26 mouse cellular contexts compared by ENCODE assay signal in the genomic region with DNA sequence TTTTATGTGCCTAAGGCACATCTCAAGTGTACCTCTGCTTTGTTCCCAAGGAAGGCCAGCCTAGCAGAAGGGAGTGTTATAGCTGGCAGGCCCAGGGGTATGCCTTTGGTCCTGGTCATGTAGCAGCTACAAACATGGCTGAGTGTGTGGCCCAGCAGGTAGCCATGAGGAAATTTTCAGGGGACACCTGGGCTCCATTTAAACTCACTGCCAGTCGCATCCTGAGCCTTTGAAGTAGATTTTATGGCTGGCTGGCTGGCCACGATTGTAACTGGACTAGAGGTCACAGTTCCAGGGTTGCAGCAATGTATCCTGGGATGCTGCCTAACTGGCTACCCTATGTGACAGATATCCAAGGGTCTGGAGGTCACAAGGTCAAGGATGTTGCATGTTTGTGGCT. TPM values are rescaled to one million over a fixed set of nuclear protein-coding genes. Genes with fewer than 3 reads are reported as not detected.
"Had no signal": no experiment of that assay in that cellular context is flagged by ENCODE, and none has a peak within 500 bp of the region (broad histone marks: within the 10 kb centered on the region; RNA-seq: fewer than 3 reads in every experiment).

No protein-coding gene starts in this region.

- H3K9ac ChIP-seq: forebrain, postnatal 0 days; heart, embryonic 12.5 days; hindbrain, embryonic 12.5 days; hindbrain, embryonic 14.5 days; intestine, embryonic 15.5 days; limb, embryonic 12.5 days; liver, embryonic 12.5 days; liver, embryonic 14.5 days had no signal

- H3K4me2 ChIP-seq: heart, embryonic 12.5 days; hindbrain, embryonic 12.5 days; hindbrain, embryonic 14.5 days; intestine, embryonic 15.5 days; limb, embryonic 12.5 days; liver, embryonic 12.5 days had no signal

- H3K4me3 ChIP-seq: gastrocnemius, adult 2 months; heart, embryonic 10.5 days; heart, embryonic 12.5 days; hindbrain, embryonic 10.5 days; hindbrain, embryonic 12.5 days; intestine, embryonic 15.5 days; limb, embryonic 12.5 days; liver, embryonic 12.5 days had no signal

- DNase-seq: forebrain, postnatal 0 days; gastrocnemius, adult 2 months; gastrocnemius, postnatal 10 days; gastrocnemius, postnatal 25 days; heart, adult 18-20 months; heart, postnatal 10 days; heart, postnatal 4 days; kidney, adult 18-20 months; kidney, adult 8-10 months; kidney, postnatal 10 days; kidney, postnatal 25 days; kidney, postnatal 4 days; liver had no signal

- H3K9me3 ChIP-seq: heart, embryonic 10.5 days; heart, embryonic 12.5 days; hindbrain, embryonic 10.5 days; hindbrain, embryonic 12.5 days; intestine, embryonic 15.5 days; limb, embryonic 12.5 days; liver, embryonic 12.5 days had no signal

- ATAC-seq: forebrain, postnatal 0 days; hindbrain, embryonic 16.5 days; inflammation-experienced regulatory T-cells, adult 6 months; intestine, embryonic 15.5 days; intestine, postnatal 0 days; liver, embryonic 12.5 days had no signal

- H3K27me3 ChIP-seq: heart, embryonic 12.5 days; hindbrain, embryonic 12.5 days; intestine, embryonic 15.5 days; limb, embryonic 12.5 days; liver, embryonic 12.5 days had no signal

- H3K27ac ChIP-seq: gastrocnemius, adult 2 months; heart, embryonic 10.5 days; hindbrain, embryonic 10.5 days; hindbrain, embryonic 12.5 days; hindbrain, embryonic 14.5 days; intestine, embryonic 15.5 days; limb, embryonic 12.5 days; liver, embryonic 12.5 days; liver, embryonic 14.5 days had no signal

- H3K36me3 ChIP-seq: heart, embryonic 10.5 days; heart, embryonic 12.5 days; hindbrain, embryonic 10.5 days; hindbrain, embryonic 12.5 days; intestine, embryonic 15.5 days; limb, embryonic 12.5 days; liver, embryonic 12.5 days had no signal

RNA-seq across cellular contexts. Expression of a gene that starts 20.5 kb away (rescaled TPM):
- total RNA-seq: granulocyte monocyte progenitor cell, adult 5-6 weeks; heart, postnatal 10 days had no signal
- polyA plus RNA-seq: inflammation-experienced regulatory T-cells, adult 6 months had no signal
